Mouse (Mus musculus) stomach, embryonic 16.5 days (tissue): Measurements from ENCODE around the gene Tubb4a. TPM values are rescaled to one million over a fixed set of nuclear protein-coding genes. Genes with fewer than 3 reads are reported as not detected.
"Not testable (repeated sequence)": the region's sequence is repeated elsewhere in the genome, so short reads cannot be mapped to it uniquely, and the experiment has no call there.

Experiments used
- ATAC-seq: fragments of 200-750 bp; cut with Nextera tagmentation; 2 replicates; pipeline ENCODE4 v1.8.0; 2017; ENCODE audit warnings: moderate number of reproducible peaks, moderate TSS enrichment; ENCODE audit not compliant: insufficient read depth, low FRiP score
- H3K27ac ChIP-seq: fragments of 300-500 bp; sonication (generic); 2 replicates; pipeline ENCODE4 v1.5.1; 2014; ENCODE audit warnings: low read length
- H3K27me3 ChIP-seq: fragments of 300-500 bp; sonication (generic); 2 replicates; pipeline ENCODE4 v1.6.1; 2014; ENCODE audit warnings: low read length, control low read depth, mixed read lengths; ENCODE audit not compliant: control insufficient read depth, insufficient read depth
- H3K36me3 ChIP-seq: fragments of 300-500 bp; sonication (generic); 2 replicates; pipeline ENCODE4 v1.6.1; 2014; ENCODE audit warnings: low read length; ENCODE audit not compliant: control insufficient read depth, insufficient read depth
- H3K4me1 ChIP-seq: fragments of 300-500 bp; sonication (generic); 2 replicates; pipeline ENCODE4 v1.6.1; 2014; ENCODE audit warnings: low read length, control low read depth, mixed read lengths; ENCODE audit not compliant: control insufficient read depth, insufficient read depth
- H3K4me2 ChIP-seq: fragments of 300-500 bp; sonication (generic); 2 replicates; pipeline ENCODE4 v1.6.1; 2014; ENCODE audit warnings: low read depth, low read length, mixed read lengths
- H3K4me3 ChIP-seq: fragments of 300-500 bp; sonication (generic); replicated peaks from 2 replicates; pipeline ENCODE4 v1.5.1; 2014; ENCODE audit warnings: mild to moderate bottlenecking, low read length
- H3K9ac ChIP-seq: fragments of 300-500 bp; sonication (generic); 2 replicates; pipeline ENCODE4 v1.6.1; 2014; ENCODE audit warnings: low read length
- H3K9me3 ChIP-seq: fragments of 300-500 bp; sonication (generic); replicated peaks from 2 replicates; pipeline ENCODE4 v1.6.1; 2016; ENCODE audit warnings: low read length, control low read depth; ENCODE audit not compliant: control insufficient read depth
- WGBS: fragments of 180-500 bp; shearing (Covaris S2); extraction: QIAGEN DNeasy Blood & Tissue Kit; methylation state at CpG from one replicate; pipeline ENCODE4 v1.1.7; 2014; 5-methylcytosine and 5-hydroxymethylcytosine counted together
- polyA plus RNA-seq: library from polyadenylated mRNA; unstranded; fragments of >200 nt; fragmentation: Nextera tagmentation; extraction: Ambion mirVana; gene quantifications from 2 replicates; pipeline ENCODE4 v1.2.1, GENCODE M21; 2015

The Tubb4a gene
- polyA plus RNA-seq, 1 experiment from 2014 or later, result 20.5 TPM

GRCm38 (mm10) chr17:57056246-57056645 lies 31.3 kb downstream of the Tubb4a start:
- ATAC-seq, result no peak
- H3K4me1 ChIP-seq, result peaks cover 12% of the 10 kb centered on the region; the same call in 1 of the 2 replicates
- WGBS, result 78% methylated on average over 3 of the region's 3 CpGs
- H3K36me3 ChIP-seq, result peaks cover 3% of the 10 kb centered on the region; the same call in 1 of the 2 replicates
- no peak overlapping the region for H3K27ac ChIP-seq
- H3K4me2 ChIP-seq, result no peak overlapping the region
- H3K4me3 ChIP-seq, result no peak overlapping the region
- H3K27me3 ChIP-seq, result no peaks in the 10 kb centered on the region; the same call in 1 of the 2 replicates
- no peaks in the 10 kb centered on the region for H3K9me3 ChIP-seq
- no peak overlapping the region for H3K9ac ChIP-seq

GRCm38 (mm10) chr17:57051679-57052078 lies 35.9 kb downstream of the Tubb4a start:
- H3K36me3 ChIP-seq, H3K9me3 ChIP-seq, H3K9ac ChIP-seq, H3K4me2 ChIP-seq, H3K27me3 ChIP-seq, ATAC-seq, H3K4me1 ChIP-seq, H3K4me3 ChIP-seq, H3K27ac ChIP-seq: not testable (repeated sequence)
- WGBS, result 84% methylated on average over 4 of the region's 4 CpGs

GRCm38 (mm10) chr17:57048816-57049215 lies 38.8 kb downstream of the Tubb4a start:
- no peaks in the 10 kb centered on the region for H3K4me1 ChIP-seq
- no peak overlapping the region for H3K4me2 ChIP-seq
- H3K36me3 ChIP-seq, result peaks cover 3% of the 10 kb centered on the region; the same call in 1 of the 2 replicates
- H3K27ac ChIP-seq, result no peak overlapping the region
- no peaks in the 10 kb centered on the region for H3K9me3 ChIP-seq
- WGBS, result 90% methylated on average over 3 of the region's 3 CpGs
- no peak for ATAC-seq
- no peaks in the 10 kb centered on the region for H3K27me3 ChIP-seq
- no peak overlapping the region for H3K4me3 ChIP-seq
- no peak overlapping the region for H3K9ac ChIP-seq

GRCm38 (mm10) chr17:57047406-57047805 lies 40.2 kb downstream of the Tubb4a start:
- Histone ChIP-seq H3K36me3 (peaks cover 3% of the 10 kb centered on the region; the same call in 1 of the 2 replicates), H3K9ac (no peak overlapping the region), H3K27ac (no peak overlapping the region), H3K4me3 (no peak overlapping the region), H3K4me1 (no peaks in the 10 kb centered on the region), H3K9me3 (no peaks in the 10 kb centered on the region), H3K4me2 (no peak overlapping the region), H3K27me3 (no peaks in the 10 kb centered on the region)
- ATAC-seq, result no peak
- 38% methylated on average over 5 of the region's 5 CpGs for WGBS

- Histone ChIP-seq H3K4me3 (no peak within 1 kb of the TSS), H3K9me3 (no peaks in the 10 kb centered on the region), H3K9ac (no peak within 1 kb of the TSS), H3K27me3 (no peaks in the 10 kb centered on the region), H3K27ac (no peak within 1 kb of the TSS), H3K36me3 (no peaks in the 10 kb centered on the region), H3K4me2 (no peak within 1 kb of the TSS), H3K4me1 (no peaks in the 10 kb centered on the region; the same call in 1 of the 2 replicates)
- no peak for ATAC-seq
- 75% methylated on average over 8 of the region's 8 CpGs for WGBS
Measured at GRCm38 (mm10) chr17:57041554-57041953, 46.0 kb downstream of the Tubb4a start, which contains the start of gene Slc25a41. Gene Slc25a41, minus strand, starts transcription at chr17:57041654.

- Histone ChIP-seq H3K27me3 (no peaks in the 10 kb centered on the region), H3K27ac (no peak overlapping the region), H3K4me3 (no peak overlapping the region), H3K9me3 (no peaks in the 10 kb centered on the region), H3K9ac (no peak overlapping the region), H3K4me2 (no peak overlapping the region), H3K36me3 (no peaks in the 10 kb centered on the region), H3K4me1 (no peaks in the 10 kb centered on the region; the same call in 1 of the 2 replicates)
- ATAC-seq, result no peak
- WGBS, result 42% methylated on average over 8 of the region's 8 CpGs
Measured at GRCm38 (mm10) chr17:57038978-57039377, 48.6 kb downstream of the Tubb4a start.

- ATAC-seq, result no peak
- Histone ChIP-seq H3K4me1 (peaks cover 13% of the 10 kb centered on the region), H3K27ac (peak overlapping the region; percentile 88; the same call in 1 of the 2 replicates), H3K9me3 (no peaks in the 10 kb centered on the region), H3K36me3 (peaks cover 4% of the 10 kb centered on the region; the same call in 1 of the 2 replicates), H3K9ac (no peak overlapping the region; the same call in 1 of the 2 replicates), H3K4me2 (peak overlapping the region; percentile 64; the same call in 1 of the 2 replicates), H3K27me3 (no peaks in the 10 kb centered on the region), H3K4me3 (no peak overlapping the region)
- WGBS, result 84% methylated on average over 4 of the region's 4 CpGs
Measured at GRCm38 (mm10) chr17:57032854-57033253, 54.7 kb downstream of the Tubb4a start.

- peaks cover 13% of the 10 kb centered on the region for H3K4me1 ChIP-seq
- no peaks in the 10 kb centered on the region for H3K9me3 ChIP-seq
- ATAC-seq, result peak; percentile 97
- peak overlapping the region; percentile 64 for H3K4me2 ChIP-seq
- WGBS, result under 1% methylated on average over 38 of the region's 38 CpGs
- peak overlapping the region; percentile 74 for H3K9ac ChIP-seq
- H3K27me3 ChIP-seq, result no peaks in the 10 kb centered on the region
- H3K4me3 ChIP-seq, result peak overlapping the region; percentile 91
- peaks cover 11% of the 10 kb centered on the region; the same call in 1 of the 2 replicates for H3K36me3 ChIP-seq
- H3K27ac ChIP-seq, result peak overlapping the region; percentile 88
Measured at GRCm38 (mm10) chr17:57031661-57032420, 55.7 kb downstream of the Tubb4a start.

GRCm38 (mm10) chr17:57030931-57031660 lies 56.5 kb downstream of the Tubb4a start, which contains the start of gene Khsrp:
Gene Khsrp, minus strand, starts transcription at chr17:57031522.
- ATAC-seq, result no peak

More at GRCm38 (mm10) chr17:57030931-57031660, 56.5 kb downstream of the Tubb4a start, which contains the start of gene Khsrp:
- Histone ChIP-seq H3K4me2 (peak within 1 kb of the TSS; percentile 98), H3K4me3 (peak within 1 kb of the TSS; percentile 91), H3K9ac (peak within 1 kb of the TSS; percentile 100), H3K27me3 (no peaks in the 10 kb centered on the region), H3K36me3 (peaks cover 17% of the 10 kb centered on the region; the same call in 1 of the 2 replicates), H3K9me3 (no peaks in the 10 kb centered on the region), H3K27ac (peak within 1 kb of the TSS; percentile 90), H3K4me1 (peaks cover 13% of the 10 kb centered on the region)
- WGBS, result under 1% methylated on average over 89 of the region's 99 CpGs
